Mouse (Mus musculus) C3H10T1/2 (cell line): Measurements from ENCODE around the gene Ngef. TPM values are rescaled to one million over a fixed set of nuclear protein-coding genes. Genes with fewer than 3 reads are reported as not detected.

ENCODE experiments used
- polyA plus RNA-seq, 2 experiments: library from polyadenylated mRNA; unstranded; fragments of >200 nt; fragmentation: generic; extraction: Trizol; gene quantifications; one replicate each; pipeline ENCODE4 v1.2.1; 2012; ENCODE audit warnings: missing spikeins in 2 of 2

The Ngef gene
- 10 to 100 TPM in 1 of 2 experiments, 1 to 10 TPM in 1; 5.5 to 58.7 TPM for polyA plus RNA-seq

GRCm38 (mm10) chr1:87573800-87574215 is at the start of gene Ngef:
Ngef (minus strand) TSS chr1:87573870.

GRCm38 (mm10) chr1:87620211-87620668 is 46.6 kb upstream of the Ngef start, which contains the start of gene Inpp5d:
Inpp5d (plus strand) TSS chr1:87620312.

GRCm38 (mm10) chr1:87509561-87510165 is 64.0 kb downstream of the Ngef start, which contains the start of gene Neu2:
Neu2 (plus strand) TSS chr1:87509889.

GRCm38 (mm10) chr1:87469971-87470370 is 103.7 kb downstream of the Ngef start, which contains the start of gene Snorc:
Snorc (plus strand) TSS chr1:87470271.

Other genes with a start within 250 kb of the Ngef start
- gene Gigyf2, start 246.9 kb downstream of the Ngef start, polyA plus RNA-seq = 10 to 100 TPM in 1 of 2 experiments, 1 to 10 TPM in 1; 2.0 to 19.0 TPM
- under 1 TPM in 1 of 2 experiments, not detected in 1; 0.11 TPM for gene Kcnj13, start 179.1 kb downstream of the Ngef start, polyA plus RNA-seq
- gene Snorc, start 103.6 kb downstream of the Ngef start, polyA plus RNA-seq = under 1 TPM; 0.14 to 0.26 TPM
- 1 to 10 TPM in 1 of 2 experiments, under 1 TPM in 1; 0.61 to 3.0 TPM for gene Neu2, start 64.0 kb downstream of the Ngef start, polyA plus RNA-seq
- gene Inpp5d, start 46.4 kb upstream of the Ngef start, polyA plus RNA-seq = under 1 TPM; 0.01 to 0.02 TPM
- 10 to 100 TPM in 1 of 2 experiments, 1 to 10 TPM in 1; 4.9 to 13.7 TPM for gene Atg16l1, start 182.0 kb upstream of the Ngef start, polyA plus RNA-seq
- 1 to 10 TPM in 1 of 2 experiments, under 1 TPM in 1; 0.39 to 1.0 TPM for gene Sag, start 229.8 kb upstream of the Ngef start, polyA plus RNA-seq